Mouse (Mus musculus) kidney, embryonic 16.5 days (tissue): Measurements from ENCODE around the gene Grxcr1. TPM values are rescaled to one million over a fixed set of nuclear protein-coding genes. Genes with fewer than 3 reads are reported as not detected.

Experiments
- ATAC-seq: fragments of 200-750 bp; cut with Nextera tagmentation; 2 replicates; pipeline ENCODE4 v1.8.0; 2017; ENCODE audit warnings: moderate TSS enrichment; ENCODE audit not compliant: low FRiP score, low TSS enrichment
- H3K27ac ChIP-seq: fragments of 300-500 bp; sonication (generic); 2 replicates; pipeline ENCODE4 v1.5.1; 2014; ENCODE audit warnings: low read length
- H3K27me3 ChIP-seq: fragments of 300-500 bp; sonication (generic); 2 replicates; pipeline ENCODE4 v1.6.1; 2014; ENCODE audit warnings: low read length, control low read depth, mixed read lengths; ENCODE audit not compliant: insufficient read depth
- H3K36me3 ChIP-seq: fragments of 300-500 bp; sonication (generic); 2 replicates; pipeline ENCODE4 v1.6.1; 2014; ENCODE audit warnings: low read length, control low read depth, mixed read lengths; ENCODE audit not compliant: insufficient read depth
- H3K4me1 ChIP-seq: fragments of 300-500 bp; sonication (generic); 2 replicates; pipeline ENCODE4 v1.6.1; 2014; ENCODE audit warnings: low read length, control low read depth, mixed read lengths; ENCODE audit not compliant: insufficient read depth
- H3K4me2 ChIP-seq: fragments of 300-500 bp; sonication (generic); replicated peaks from 2 replicates; pipeline ENCODE4 v1.6.1; 2014; ENCODE audit warnings: low read depth, low read length
- H3K4me3 ChIP-seq: fragments of 300-500 bp; sonication (generic); 2 replicates; pipeline ENCODE4 v1.5.1; 2014; ENCODE audit warnings: mild to moderate bottlenecking, low read length
- H3K9ac ChIP-seq: fragments of 300-500 bp; sonication (generic); replicated peaks from 2 replicates; pipeline ENCODE4 v1.6.1; 2014; ENCODE audit warnings: low read length
- H3K9me3 ChIP-seq: fragments of 300-500 bp; sonication (generic); 2 replicates; pipeline ENCODE4 v1.6.1; 2016; ENCODE audit warnings: low read length, control low read depth
- WGBS: fragments of 180-500 bp; shearing (Covaris S2); extraction: QIAGEN DNeasy Blood & Tissue Kit; methylation state at CpG from one replicate; pipeline ENCODE4 v1.1.7; 2014; 5-methylcytosine and 5-hydroxymethylcytosine counted together
- polyA plus RNA-seq: library from polyadenylated mRNA; unstranded; fragments of >200 nt; fragmentation: Nextera tagmentation; extraction: Ambion mirVana; gene quantifications from 2 replicates; pipeline ENCODE4 v1.2.1, GENCODE M21; 2015

The Grxcr1 gene
- polyA plus RNA-seq, 1 experiment from 2014 or later, result not detected

GRCm38 (mm10) chr5:68026658-68027422 is 4.8 kb upstream of the Grxcr1 start:
- WGBS, result 77% methylated on average over 2 of the region's 2 CpGs
- Histone ChIP-seq H3K27me3 (no peaks in the 10 kb centered on the region), H3K4me3 (no peak overlapping the region), H3K27ac (no peak overlapping the region), H3K4me1 (no peaks in the 10 kb centered on the region), H3K9ac (no peak overlapping the region), H3K36me3 (no peaks in the 10 kb centered on the region), H3K9me3 (no peaks in the 10 kb centered on the region), H3K4me2 (no peak overlapping the region)
- no peak for ATAC-seq

GRCm38 (mm10) chr5:68027474-68027873 is 4.2 kb upstream of the Grxcr1 start:
- Histone ChIP-seq H3K27me3 (no peaks in the 10 kb centered on the region), H3K27ac (no peak overlapping the region), H3K9me3 (no peaks in the 10 kb centered on the region), H3K4me2 (no peak overlapping the region), H3K9ac (no peak overlapping the region), H3K36me3 (no peaks in the 10 kb centered on the region), H3K4me3 (no peak overlapping the region), H3K4me1 (no peaks in the 10 kb centered on the region)
- no peak for ATAC-seq
- WGBS, result 85% methylated on average over 4 of the region's 4 CpGs

- WGBS, result 81% methylated on average over 2 of the region's 2 CpGs
- no peaks in the 10 kb centered on the region for H3K9me3 ChIP-seq
- H3K4me2 ChIP-seq, result no peak overlapping the region
- H3K36me3 ChIP-seq, result no peaks in the 10 kb centered on the region
- H3K27me3 ChIP-seq, result no peaks in the 10 kb centered on the region
- H3K9ac ChIP-seq, result no peak overlapping the region
- no peaks in the 10 kb centered on the region for H3K4me1 ChIP-seq
- no peak overlapping the region for H3K27ac ChIP-seq
- no peak overlapping the region for H3K4me3 ChIP-seq
- ATAC-seq, result no peak
Measured at GRCm38 (mm10) chr5:68033345-68033744, 1.7 kb downstream of the Grxcr1 start.

DNA sequence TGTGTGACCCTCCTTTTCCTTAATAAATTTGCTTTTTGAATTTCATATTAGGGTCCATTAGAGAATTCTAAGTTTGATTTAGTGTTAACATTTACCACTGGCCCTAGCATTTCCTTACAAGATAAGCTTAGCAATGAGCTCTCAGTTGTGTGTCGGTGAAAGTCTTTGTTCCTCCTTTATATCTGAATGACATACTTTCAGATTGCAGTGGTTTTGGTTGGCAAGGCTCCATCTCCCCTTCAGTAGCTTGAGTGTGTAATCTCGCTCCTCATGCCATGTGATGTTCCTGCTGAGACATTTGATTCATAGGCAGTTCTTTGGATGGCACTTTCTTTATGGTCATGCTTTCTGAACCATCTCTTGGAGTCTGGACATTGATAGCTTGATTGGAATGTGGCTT is 7.4 kb downstream of the Grxcr1 start:
- 59% methylated on average over 2 of the region's 2 CpGs for whole genome bisulfite sequencing
- Histone ChIP-seq H3K27ac (no peak overlapping the region), H3K36me3 (no peaks in the 10 kb centered on the region), H3K9ac (no peak overlapping the region), H3K4me3 (no peak overlapping the region), H3K9me3 (no peaks in the 10 kb centered on the region), H3K4me1 (no peaks in the 10 kb centered on the region), H3K4me2 (no peak overlapping the region), H3K27me3 (no peaks in the 10 kb centered on the region)
- no peak for ATAC-seq

GRCm38 (mm10) chr5:68043339-68043738 is 11.7 kb downstream of the Grxcr1 start:
- Histone ChIP-seq H3K27ac (no peak overlapping the region), H3K9ac (no peak overlapping the region), H3K4me1 (no peaks in the 10 kb centered on the region), H3K4me2 (no peak overlapping the region), H3K4me3 (no peak overlapping the region), H3K36me3 (no peaks in the 10 kb centered on the region), H3K9me3 (no peaks in the 10 kb centered on the region), H3K27me3 (no peaks in the 10 kb centered on the region)
- 94% methylated on average over 5 of the region's 5 CpGs for WGBS
- no peak for ATAC-seq

DNA sequence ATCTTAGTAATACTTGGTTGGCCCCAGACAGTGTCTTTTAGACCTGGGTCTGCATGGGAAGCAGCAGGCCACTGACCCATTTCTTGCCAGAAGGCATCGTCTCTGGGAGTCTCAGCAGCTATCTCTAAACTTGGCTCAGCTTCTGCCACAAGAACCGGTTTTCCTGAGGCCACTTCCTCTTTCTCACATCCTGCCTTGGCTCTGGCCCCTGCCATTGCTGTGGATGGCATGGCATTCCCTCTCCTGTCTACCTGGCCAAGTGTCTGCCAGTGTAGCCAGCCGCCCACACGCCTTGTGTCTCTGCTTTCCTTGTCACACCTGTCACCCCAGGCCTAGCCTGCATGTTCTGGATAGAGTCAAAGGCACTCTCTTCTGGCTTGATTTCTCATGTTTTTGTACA is 17.1 kb downstream of the Grxcr1 start:
- WGBS, result 51% methylated on average over 4 of the region's 4 CpGs
- no peak for ATAC-seq

DNA sequence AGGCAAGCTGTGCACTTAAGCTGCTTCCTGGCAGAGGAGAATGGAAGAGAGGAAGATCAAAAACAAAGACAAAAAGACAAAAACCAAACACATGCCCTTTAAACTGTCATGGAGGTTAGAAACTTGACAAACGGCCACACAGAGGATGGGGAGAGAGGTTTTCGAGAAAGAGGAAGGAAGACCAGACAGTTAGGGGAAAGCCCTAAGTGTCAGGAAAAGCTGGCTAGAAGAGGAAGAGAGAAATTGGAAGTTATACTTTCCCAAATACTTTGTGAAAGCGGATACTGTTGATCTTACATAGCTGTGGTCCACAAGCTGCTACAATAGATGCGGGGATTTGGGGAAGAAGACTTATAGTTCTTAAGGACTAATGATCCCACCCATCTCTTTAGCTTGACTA is 17.9 kb downstream of the Grxcr1 start:
- no peak overlapping the region for H3K4me3 ChIP-seq
- no peaks in the 10 kb centered on the region for H3K4me1 ChIP-seq
- H3K9ac ChIP-seq, result no peak overlapping the region
- H3K27me3 ChIP-seq, result no peaks in the 10 kb centered on the region
- no peak overlapping the region for H3K27ac ChIP-seq
- 39% methylated on average over 4 of the region's 4 CpGs for WGBS
- no peak overlapping the region for H3K4me2 ChIP-seq
- ATAC-seq, result no peak
- H3K9me3 ChIP-seq, result no peaks in the 10 kb centered on the region
- no peaks in the 10 kb centered on the region for H3K36me3 ChIP-seq

More for the DNA sequence above, 17.1 kb downstream of the Grxcr1 start:
- Histone ChIP-seq H3K4me1 (no peaks in the 10 kb centered on the region), H3K27ac (no peak overlapping the region), H3K4me3 (no peak overlapping the region), H3K27me3 (no peaks in the 10 kb centered on the region), H3K9ac (no peak overlapping the region), H3K4me2 (no peak overlapping the region), H3K36me3 (no peaks in the 10 kb centered on the region), H3K9me3 (no peaks in the 10 kb centered on the region)

DNA sequence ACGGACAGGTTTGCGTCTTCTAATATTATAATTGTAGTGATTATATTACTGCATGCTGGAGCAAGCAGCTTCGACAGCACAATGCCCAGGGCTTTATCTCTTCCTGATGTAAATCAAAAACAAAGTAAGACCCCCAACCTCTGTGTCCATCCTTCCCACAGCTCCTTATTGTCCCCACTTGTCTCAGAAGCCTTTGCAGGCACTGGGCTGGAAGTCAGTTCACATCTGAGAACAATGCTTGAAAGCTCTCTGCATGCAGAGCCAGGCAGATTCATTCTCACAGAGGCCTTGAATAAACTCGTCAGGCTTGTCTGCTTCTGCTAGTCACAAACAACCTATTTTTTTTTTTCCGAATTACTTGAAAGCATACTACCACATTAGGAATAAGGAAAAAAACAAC is 19.5 kb downstream of the Grxcr1 start:
- Histone ChIP-seq H3K9ac (no peak overlapping the region), H3K27ac (no peak overlapping the region), H3K4me2 (no peak overlapping the region), H3K36me3 (no peaks in the 10 kb centered on the region), H3K4me3 (no peak overlapping the region), H3K9me3 (no peaks in the 10 kb centered on the region), H3K27me3 (no peaks in the 10 kb centered on the region), H3K4me1 (no peaks in the 10 kb centered on the region)
- ATAC-seq, result no peak
- 72% methylated on average over 5 of the region's 5 CpGs for WGBS

- no peak for ATAC-seq
- 93% methylated on average over 3 of the region's 3 CpGs for WGBS
- H3K9me3 ChIP-seq, result no peaks in the 10 kb centered on the region
Measured at GRCm38 (mm10) chr5:68057574-68057973, 25.9 kb downstream of the Grxcr1 start.

GRCm38 (mm10) chr5:68068694-68069093 is 37.1 kb downstream of the Grxcr1 start:
- WGBS, result 27% methylated on average over 4 of the region's 4 CpGs
- H3K4me2 ChIP-seq, result no peak overlapping the region
- no peak overlapping the region for H3K27ac ChIP-seq
- H3K36me3 ChIP-seq, result no peaks in the 10 kb centered on the region
- no peak overlapping the region for H3K9ac ChIP-seq
- H3K4me1 ChIP-seq, result no peaks in the 10 kb centered on the region
- H3K4me3 ChIP-seq, result no peak overlapping the region
- ATAC-seq, result no peak
- H3K27me3 ChIP-seq, result no peaks in the 10 kb centered on the region
- no peaks in the 10 kb centered on the region for H3K9me3 ChIP-seq

More at GRCm38 (mm10) chr5:68057574-68057973, 25.9 kb downstream of the Grxcr1 start:
- Histone ChIP-seq H3K4me1 (no peaks in the 10 kb centered on the region), H3K4me2 (no peak overlapping the region), H3K9ac (no peak overlapping the region), H3K27ac (no peak overlapping the region), H3K27me3 (no peaks in the 10 kb centered on the region), H3K4me3 (no peak overlapping the region), H3K36me3 (no peaks in the 10 kb centered on the region)
